Mouse (Mus musculus) gastrocnemius, postnatal 14 days (tissue): ENCODE results near the gene 1700010B08Rik. TPM values are rescaled to one million over a fixed set of nuclear protein-coding genes. Genes with fewer than 3 reads are reported as not detected.
A peak's percentile ranks its signal among the peaks of the same experiment; 100 is the strongest.
"Not testable (repeated sequence)": the region's sequence is repeated elsewhere in the genome, so short reads cannot be mapped to it uniquely, and the experiment has no call there.

ENCODE experiments used
- DNase-seq: peaks from one replicate; pipeline ENCODE4 v3.0.0; 2021; ENCODE audit warnings: mixed read lengths
- intact Hi-C: fragments of 180-260 bp; cut with DNase I; formaldehyde crosslinking; loops from one replicate; pipeline ENCODE4 v1.15.1; 2025; ENCODE audit warnings: low total_unique reads
- long read RNA-seq, 2 experiments: library from polyadenylated mRNA; stranded (forward); transcript quantifications; one replicate each; pipeline ENCODE4 v2.0.0; 2021
- total RNA-seq, 2 experiments: library from RNA; stranded (reverse); gene quantifications; 2 replicates each; pipeline ENCODE4 v1.2.3; 2021

Gene 1700010B08Rik
- not detected for total RNA-seq
- long read RNA-seq, experiment 1, result 0 reads
- long read RNA-seq, experiment 2, result 0 reads

DNA sequence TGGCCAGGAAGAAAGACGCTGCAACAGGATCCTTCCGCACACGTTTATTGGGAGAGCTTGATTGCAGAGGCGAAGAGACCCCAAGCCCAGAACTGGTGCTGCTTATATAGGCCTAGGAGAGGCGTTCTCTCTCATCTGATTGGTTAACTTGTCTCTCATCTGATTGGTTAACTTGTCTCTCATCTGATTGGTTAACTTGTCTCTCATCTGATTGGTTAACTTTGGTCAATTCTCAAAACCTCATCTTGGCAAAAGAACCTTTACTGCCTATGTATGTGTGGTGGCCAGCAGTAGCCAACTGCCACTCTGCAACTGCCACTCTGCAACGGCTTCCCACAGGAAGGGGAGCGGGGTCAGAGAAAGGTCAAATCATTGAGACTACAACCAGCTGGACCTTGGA is at the start of gene 1700010B08Rik:
TSS of gene 1700010B08Rik (plus strand) at position 301 of the 400 bp plus-strand sequence.
- intact Hi-C loops, DNase-seq: not testable (repeated sequence)

DNA sequence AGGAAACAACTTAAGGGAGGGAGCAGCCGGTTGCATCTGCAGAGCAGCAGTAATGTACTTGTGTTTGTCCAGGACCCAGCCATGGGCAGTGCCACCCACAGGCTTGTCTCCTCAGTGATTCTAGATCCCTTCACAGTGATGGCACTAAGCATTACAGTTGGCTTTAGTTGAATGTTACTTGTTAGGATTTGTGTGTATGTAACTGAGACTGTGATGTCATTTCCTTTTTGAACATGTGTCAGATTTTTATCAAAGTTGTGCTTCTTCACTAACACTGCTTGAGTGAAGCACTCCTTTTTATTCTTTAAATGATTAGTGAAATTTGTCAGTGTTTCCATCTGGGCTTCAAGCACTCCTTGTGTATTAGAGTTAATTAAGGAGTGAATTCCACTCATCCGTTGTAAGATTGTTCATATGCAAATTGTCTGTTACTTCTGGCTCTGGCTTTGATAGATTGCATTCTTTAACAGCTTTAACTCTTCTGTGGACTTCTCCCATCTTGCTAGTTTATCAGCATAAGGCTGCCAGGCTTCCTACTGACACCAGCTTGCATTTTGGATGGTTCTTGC is 46.8 kb upstream of the 1700010B08Rik start:
- intact Hi-C loops, result no loop called here
- DNase-seq, result no peak

DNA sequence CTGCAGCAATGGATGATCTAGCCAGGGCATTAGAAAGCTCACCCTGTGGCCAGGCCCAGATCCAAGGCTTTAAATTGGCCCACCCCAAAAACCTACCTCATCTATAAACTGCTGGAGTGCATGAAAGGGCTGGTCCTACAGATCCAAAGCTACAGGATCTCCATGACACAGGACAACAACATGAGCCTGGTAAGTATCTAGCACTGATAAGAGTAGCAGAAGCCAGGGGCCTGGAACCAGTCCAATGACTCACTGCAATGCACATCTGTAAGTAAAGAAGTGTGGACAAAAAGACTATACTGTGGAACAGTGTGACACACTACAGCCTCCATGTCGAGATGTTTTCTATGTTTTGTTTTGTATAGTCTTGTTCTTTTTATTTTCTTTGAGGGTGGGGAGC is 45.7 kb upstream of the 1700010B08Rik start:
- intact Hi-C loops, result no loop called here
- no peak for DNase-seq

DNA sequence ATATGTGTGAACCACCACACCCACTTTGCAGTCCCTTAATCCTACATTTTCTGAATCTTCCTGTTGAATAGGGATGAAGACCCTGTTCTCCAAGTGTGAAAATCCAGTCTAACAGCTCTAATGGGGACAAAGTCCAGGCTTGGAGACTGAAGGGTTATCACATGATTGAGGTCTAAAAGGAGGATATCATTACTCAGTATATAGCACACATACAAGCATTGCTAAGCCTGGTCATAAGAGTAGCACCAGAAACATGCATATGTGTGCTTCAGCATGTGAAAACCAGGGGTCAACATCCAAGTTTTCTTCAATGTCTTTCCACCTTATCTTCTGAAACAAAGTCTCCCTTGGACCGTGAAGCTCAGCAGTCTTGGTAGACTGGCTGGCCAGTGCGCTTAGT is 40.6 kb upstream of the 1700010B08Rik start:
- intact Hi-C loops, result no loop called here
- no peak for DNase-seq

DNA sequence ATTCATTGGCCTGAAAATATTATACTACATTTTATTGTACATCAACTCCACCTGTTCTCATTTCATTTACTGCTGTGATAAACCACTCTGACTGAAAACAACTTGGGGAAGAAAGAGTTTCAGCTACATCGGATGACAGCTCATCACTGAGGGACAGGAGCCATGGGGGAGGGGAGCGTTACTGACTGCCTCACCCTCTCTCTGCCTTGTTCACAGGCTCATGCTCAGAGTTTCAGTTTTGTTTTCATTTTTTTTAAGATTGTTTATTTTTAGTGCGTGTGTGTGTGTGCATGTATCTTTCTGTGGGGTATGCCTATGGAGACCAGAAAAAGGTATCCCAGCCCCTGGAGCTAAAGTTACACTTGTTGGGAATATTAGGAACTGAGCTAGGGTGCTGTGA is 40.0 kb upstream of the 1700010B08Rik start:
- no peak for DNase-seq
- intact Hi-C loops, result no loop called here

DNA sequence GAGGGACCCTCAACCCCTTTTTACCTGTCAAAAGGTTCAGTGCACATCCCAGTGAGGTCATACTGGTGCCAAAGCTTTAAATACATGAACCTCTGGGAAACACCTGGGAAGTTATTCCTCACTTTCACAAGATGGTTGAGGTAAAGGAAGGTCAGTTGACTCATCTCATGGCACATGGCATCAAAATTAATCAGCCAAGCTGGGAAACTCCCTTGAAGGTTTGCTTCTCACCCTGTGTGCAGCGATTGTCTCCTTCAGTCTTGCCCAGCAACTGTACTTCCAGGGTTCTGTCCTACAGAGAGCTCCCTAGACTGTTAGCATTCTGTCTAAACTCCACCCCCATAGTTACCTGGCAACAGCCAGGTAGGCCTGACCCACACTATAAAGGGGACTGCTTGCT is 39.1 kb upstream of the 1700010B08Rik start:
- DNase-seq, result no peak
- intact Hi-C loops, result no loop called here

DNA sequence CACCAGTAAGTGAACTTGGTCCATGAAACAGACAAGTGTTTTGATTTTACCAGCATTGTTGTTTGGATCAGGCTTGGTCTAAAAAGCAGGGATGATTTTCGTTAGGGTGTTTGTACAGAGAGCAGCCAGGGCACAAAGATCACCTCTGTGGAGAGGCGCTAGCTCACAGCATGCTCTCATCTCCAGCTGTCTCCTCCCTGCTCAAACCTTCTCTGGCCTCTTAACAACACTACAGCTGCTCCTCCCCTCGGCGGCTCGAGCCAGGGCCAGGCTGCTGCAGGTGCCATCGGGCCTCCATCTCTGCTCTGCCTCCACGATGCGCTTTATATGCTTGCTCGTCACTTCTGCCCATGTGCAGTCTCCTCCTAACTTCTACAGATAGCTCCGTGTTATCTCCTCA is 36.4 kb upstream of the 1700010B08Rik start:
- intact Hi-C loops, result no loop called here
- peak; percentile 24 for DNase-seq

DNA sequence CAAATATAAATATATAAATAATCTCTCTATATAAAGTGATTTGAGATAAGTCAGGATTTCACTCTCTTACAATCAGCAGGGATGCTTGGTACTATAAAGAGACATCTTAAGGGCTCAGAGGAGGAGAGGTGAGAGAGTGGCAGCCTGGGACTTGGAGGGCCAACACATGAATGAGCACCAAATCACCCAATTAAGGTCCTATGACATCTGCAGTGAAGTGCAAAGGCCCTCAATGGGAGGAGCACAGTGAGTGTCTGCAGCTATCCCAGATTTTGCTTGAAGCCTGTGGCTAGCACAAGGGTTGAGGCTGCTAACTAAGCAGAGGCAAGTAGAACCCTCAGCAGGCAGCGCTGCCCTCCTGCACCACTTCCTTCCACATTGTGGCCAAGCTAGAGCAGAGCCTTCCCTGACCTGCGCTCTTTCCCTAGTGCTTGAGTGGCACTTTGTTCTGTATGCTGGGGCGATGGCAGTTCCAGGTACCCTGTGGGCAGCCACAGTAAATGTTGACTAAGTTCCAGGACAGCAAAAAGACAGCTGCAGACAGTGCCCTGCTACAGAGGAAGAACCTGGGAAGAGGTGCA is 33.3 kb upstream of the 1700010B08Rik start:
- DNase-seq, result no peak
- intact Hi-C loops, result no loop called here

DNA sequence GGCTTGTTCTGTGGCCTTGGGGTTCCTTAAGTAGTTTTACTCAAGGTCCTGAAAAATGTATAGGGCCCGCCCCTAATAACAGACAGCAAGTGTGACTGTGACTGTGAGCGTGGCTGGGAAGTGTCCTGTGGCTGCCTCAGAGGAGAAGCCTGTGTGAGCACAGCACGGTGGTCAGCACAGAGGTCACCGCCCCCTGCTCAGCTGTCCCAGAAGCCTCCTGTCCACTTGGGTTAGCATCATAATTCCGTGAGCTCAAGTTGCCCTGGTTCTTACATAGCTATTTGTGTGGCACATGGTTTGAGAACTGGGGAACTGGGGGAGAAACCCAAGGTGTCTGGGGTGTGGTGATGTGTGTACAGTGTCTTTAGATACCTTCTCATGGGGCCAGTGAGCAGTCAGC is 31.9 kb upstream of the 1700010B08Rik start:
- intact Hi-C loops, result no loop called here
- no peak for DNase-seq

DNA sequence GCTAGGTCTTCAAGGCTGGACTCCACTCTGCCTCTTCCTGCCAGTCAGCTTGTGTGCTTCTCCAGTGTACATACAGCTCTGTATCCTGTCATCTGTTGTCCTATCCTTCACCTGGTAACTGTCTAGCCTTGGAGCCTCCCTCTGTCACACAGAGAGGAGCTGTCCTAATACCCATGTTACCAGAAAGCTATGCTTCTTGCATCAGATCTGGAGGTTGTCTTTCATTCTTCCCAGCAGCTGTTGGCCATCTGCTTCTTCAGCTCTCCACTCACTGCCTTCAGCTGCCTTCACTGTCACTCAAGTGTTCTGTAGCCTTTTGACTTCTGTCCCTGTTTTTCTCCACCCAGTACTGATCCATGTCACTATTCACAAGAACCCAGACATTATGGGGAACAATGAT is 29.4 kb upstream of the 1700010B08Rik start:
- intact Hi-C loops, result no loop called here
- no peak for DNase-seq

DNA sequence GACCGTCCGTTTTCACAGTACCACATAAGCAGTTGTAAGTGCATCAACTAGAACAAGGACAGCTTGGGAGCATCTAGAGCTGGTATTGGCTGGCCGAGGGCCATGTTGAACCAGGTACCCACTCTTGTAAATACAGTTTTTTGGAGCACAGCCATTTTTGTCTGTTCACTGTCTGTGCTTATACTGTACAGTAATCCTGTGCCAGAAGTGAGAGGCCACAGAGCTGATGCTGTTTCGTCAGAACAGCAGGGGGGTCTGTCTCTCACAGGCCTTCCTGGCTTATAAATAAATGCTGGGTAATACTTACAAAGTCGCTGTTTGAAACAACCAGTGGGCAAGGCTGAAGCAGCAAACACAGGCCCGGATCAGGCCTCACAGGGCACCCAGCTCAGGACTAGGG is 27.5 kb upstream of the 1700010B08Rik start:
- intact Hi-C loops, result no loop called here

DNA sequence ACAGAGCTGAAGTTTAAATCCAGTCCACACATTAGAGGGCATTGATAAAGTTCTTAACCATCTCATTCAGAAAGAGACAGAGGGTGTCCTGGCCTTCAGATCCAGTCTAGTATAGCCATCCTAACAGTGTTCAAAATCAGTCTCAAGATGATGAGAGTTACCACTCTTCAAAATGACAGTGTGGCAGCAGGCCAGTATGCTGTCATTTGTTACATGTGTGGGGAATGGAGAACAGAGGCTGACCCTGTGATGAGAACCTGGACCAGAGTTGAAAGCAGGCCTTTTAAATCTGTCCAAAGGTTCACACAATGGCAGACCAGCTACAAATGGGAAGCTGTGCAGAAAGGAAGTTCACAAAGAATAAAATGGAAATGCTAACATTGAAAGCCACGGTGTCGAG is 26.5 kb upstream of the 1700010B08Rik start:
- intact Hi-C loops, result no loop called here
- no peak for DNase-seq

More for the DNA sequence above, 27.5 kb upstream of the 1700010B08Rik start:
- no peak for DNase-seq

DNA sequence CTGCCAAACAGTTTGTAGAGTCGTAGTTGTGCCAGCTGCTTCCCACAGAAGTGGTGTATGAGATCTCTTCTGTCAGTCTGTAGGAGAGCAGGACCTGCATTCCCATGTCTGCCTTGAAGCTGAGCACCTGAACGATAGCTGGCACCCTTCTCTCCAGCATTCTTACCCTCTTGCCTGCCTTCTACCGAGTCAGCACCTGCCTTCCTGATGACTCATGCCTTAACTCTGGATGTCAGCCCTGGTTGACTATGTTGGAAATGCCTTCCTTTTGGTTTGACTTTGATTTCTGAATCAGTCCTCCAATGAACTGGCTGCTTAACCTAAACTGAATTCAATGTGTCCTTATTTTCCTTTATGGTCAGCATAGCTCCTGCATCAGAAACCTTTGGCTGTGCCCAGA is 20.4 kb upstream of the 1700010B08Rik start:
- intact Hi-C loops, result no loop called here
- no peak for DNase-seq

DNA sequence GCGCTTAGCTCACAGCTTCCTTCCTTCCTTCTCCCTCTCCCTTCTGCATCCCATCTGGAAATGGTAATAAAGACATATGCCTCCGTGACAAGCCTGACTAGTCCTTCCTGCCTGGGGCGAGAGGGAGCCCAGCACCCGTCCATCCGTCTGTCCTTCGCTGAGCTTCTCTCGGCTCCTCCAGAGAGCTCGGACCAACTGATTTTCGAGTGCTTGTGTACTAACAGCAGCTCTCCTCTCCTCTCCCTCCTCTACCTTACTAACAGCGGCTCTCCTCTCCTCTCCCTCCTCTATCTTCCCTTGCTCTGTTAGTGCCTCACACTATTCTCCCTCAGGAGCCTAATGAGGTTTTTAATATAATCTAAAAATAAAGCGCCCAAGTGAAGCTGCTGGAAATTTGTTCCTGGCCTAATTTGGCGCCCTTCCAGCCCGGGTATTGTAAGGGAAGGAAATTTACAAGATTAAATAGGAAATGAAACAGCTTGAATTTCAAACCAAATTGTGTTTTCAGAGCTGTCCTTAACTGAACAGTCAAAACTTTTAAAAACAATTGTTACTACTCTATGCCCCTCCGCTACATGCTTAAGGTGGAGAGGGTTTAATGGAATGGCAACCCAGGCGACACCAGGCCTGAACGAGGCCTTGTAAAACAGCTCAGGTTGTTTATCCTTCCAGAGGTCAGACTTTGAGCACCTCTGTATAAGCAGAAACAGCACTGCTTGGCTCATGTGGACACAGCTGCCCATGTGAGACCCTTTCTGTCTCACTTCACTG is 16.9 kb upstream of the 1700010B08Rik start:
- intact Hi-C loops, result no loop called here
- no peak for DNase-seq

DNA sequence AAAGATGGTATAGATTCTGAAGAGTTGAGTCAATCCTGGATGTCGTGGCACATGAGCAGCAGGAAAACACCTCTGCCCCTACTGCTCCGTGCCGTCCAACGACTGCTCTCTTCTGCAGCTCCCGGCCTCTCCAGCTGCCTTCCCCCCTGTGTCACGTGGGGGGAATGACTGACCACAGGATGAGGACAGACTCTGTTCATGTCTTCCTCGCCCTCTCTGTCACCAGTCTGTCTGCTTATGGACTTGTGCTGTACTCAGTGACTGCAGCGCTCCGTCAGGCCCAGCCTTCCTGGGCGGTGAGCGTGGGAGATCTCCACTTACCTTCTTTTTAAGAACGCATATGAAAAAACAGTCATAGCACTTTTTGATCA is 16.4 kb upstream of the 1700010B08Rik start:
- no peak for DNase-seq

DNA sequence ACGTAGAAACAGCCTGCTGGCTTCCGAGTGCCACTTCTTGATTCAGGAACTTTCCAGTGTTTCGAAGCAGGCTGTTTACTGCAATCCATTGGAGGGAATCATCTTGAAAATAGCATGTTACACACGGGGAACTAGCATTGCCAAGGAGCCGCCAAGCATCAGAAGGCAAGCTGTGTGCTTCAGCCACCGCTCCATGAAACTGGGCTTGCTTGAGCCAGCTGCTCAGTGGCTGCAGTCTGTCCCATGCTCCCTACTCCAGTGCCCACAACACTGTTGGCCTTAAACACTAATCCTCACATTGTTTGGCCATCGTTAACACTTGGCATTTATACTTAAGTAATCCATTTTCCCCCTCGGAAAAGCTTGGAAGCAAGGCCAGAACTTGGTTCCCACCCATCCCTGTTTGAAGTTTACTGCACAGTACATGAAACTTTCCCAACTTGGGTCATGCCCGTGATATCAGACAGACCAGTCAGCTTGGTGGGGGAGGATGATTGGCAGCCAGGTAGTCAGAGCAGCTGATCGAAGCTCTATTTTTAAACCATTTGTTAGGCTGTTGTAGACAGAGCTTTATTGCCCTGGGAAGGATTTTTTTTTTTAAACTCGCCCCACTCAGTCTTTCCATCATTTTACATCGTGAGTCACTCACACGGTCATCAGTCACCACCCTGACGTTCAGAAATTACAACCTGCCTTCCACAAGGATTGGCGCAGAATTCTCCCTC is 13.2 kb upstream of the 1700010B08Rik start:
- intact Hi-C loops, result no loop called here
- DNase-seq, result no peak

More for the DNA sequence above, 16.4 kb upstream of the 1700010B08Rik start:
- intact Hi-C loops, result no loop called here

DNA sequence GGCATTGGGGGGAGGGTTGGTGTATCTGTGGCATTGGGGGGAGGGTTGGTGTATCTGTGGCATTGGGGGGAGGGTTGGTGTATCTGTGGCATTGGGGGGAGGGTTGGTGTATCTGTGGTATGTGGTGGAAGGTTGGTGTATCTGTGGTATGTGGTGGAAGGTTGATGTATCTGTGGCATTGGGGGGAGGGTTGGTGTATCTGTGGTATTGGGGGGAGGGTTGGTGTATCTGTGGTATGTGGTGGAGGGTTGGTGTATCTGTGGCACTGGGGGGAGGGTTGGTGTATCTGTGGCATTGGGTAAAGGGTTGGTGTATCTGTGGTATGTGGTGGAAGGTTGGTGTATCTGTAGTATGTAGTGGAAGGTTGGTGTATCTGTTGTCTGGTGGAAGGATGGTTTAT is 11.6 kb upstream of the 1700010B08Rik start:
- intact Hi-C loops, DNase-seq: not testable (repeated sequence)

DNA sequence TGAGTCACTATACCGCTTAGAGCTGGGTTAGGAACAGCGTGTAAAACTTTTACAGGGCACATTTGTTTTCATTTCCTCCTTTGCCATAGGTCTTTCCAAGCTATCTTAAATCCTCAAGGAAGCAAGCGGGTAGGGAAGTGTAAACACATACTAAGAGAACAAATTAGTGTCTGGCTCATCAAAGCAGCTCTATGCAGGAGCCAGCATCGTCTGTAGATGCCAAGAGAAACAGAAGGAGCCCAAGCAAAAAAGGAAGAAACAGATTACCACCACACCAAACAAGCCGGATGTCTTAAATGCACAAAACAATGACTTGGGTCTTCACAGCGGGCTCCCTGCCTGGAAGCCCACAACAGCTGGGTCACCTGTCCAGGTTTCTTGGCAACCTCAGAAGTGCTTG is 9.0 kb upstream of the 1700010B08Rik start:
- intact Hi-C loops, result no loop called here
- no peak for DNase-seq

DNA sequence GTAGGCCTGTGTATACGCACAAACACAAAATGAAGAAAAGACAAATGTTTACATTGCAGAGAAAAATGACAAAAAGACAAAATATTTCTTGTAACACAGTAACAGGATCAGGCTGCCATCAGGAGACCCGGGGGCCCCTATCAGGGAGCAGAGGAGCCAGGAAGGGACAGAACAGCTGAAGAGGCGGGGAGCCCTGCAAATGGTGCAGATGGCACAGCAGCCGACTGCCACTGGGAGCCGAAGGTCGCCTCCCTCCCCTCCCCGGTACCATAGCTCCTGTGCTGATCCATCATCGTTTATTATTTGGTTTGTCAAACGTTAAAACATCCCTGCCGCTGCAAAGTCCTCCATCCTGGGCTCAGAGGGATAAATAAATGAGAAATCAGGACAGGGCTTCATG is 6.6 kb upstream of the 1700010B08Rik start:
- intact Hi-C loops, result no loop called here
- DNase-seq, result no peak

DNA sequence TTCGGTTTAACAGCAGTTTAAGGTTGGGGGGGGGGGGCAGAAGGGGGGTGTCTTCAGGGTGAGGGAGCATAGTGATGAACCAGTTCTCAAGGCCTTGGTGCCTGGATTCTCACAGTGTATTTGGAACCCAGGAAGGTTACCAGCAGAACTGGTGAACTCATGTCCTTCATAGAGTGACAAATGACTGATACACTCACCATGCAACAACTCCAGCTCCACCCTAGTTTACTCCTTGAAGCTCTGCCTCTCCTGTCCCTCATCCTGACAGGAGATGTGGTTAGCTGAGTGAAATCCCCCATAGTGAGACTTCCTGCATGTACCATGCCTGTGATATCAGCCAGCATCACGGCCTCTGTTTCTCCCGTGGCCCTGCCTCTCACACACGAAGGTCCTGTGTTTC is 6.0 kb upstream of the 1700010B08Rik start:
- intact Hi-C loops, result no loop called here
- no peak for DNase-seq
